Mouse (Mus musculus) lung, embryonic 16.5 days (tissue): ENCODE measurements around the gene Cope. TPM values are rescaled to one million over a fixed set of nuclear protein-coding genes. Genes with fewer than 3 reads are reported as not detected.

Source experiments
- ATAC-seq: fragments of 200-750 bp; cut with Nextera tagmentation; 2 replicates; pipeline ENCODE4 v1.8.0; 2017; ENCODE audit warnings: low read depth, mild to moderate bottlenecking, moderate library complexity
- H3K27ac ChIP-seq: fragments of 300-500 bp; sonication (generic); 2 replicates; pipeline ENCODE4 v1.5.1; 2014; ENCODE audit warnings: mild to moderate bottlenecking, control low read depth, low read length
- H3K27me3 ChIP-seq: fragments of 300-500 bp; sonication (generic); 2 replicates; pipeline ENCODE4 v1.6.1; 2014; ENCODE audit warnings: low read depth, low read length, mixed read lengths; ENCODE audit not compliant: control insufficient read depth, insufficient read depth
- H3K36me3 ChIP-seq: fragments of 300-500 bp; sonication (generic); 2 replicates; pipeline ENCODE4 v1.6.1; 2014; ENCODE audit warnings: low read length; ENCODE audit not compliant: control insufficient read depth, insufficient read depth
- H3K4me1 ChIP-seq: fragments of 300-500 bp; sonication (generic); replicated peaks from 2 replicates; pipeline ENCODE4 v1.6.1; 2014; ENCODE audit warnings: low read length, mixed read lengths; ENCODE audit not compliant: control insufficient read depth, insufficient read depth
- H3K4me2 ChIP-seq: fragments of 300-500 bp; sonication (generic); 2 replicates; pipeline ENCODE4 v1.6.1; 2014; ENCODE audit warnings: low read depth, low read length, control low read depth
- H3K4me3 ChIP-seq: fragments of 300-500 bp; sonication (generic); 2 replicates; pipeline ENCODE4 v1.5.1; 2014; ENCODE audit warnings: mild to moderate bottlenecking, low read length, control low read depth
- H3K9ac ChIP-seq: fragments of 300-500 bp; sonication (generic); 2 replicates; pipeline ENCODE4 v1.6.1; 2014; ENCODE audit warnings: low read length, control low read depth
- H3K9me3 ChIP-seq: fragments of 300-500 bp; sonication (generic); 2 replicates; pipeline ENCODE4 v1.6.1; 2016; ENCODE audit warnings: low read length; ENCODE audit not compliant: control insufficient read depth
- WGBS: fragments of 180-500 bp; shearing (Covaris S2); extraction: QIAGEN DNeasy Blood & Tissue Kit; methylation state at CpG from one replicate; pipeline ENCODE4 v1.1.7; 2014; 5-methylcytosine and 5-hydroxymethylcytosine counted together
- polyA plus RNA-seq: library from polyadenylated mRNA; unstranded; fragments of >200 nt; fragmentation: Nextera tagmentation; extraction: Ambion mirVana; gene quantifications from 2 replicates; pipeline ENCODE4 v1.2.1, GENCODE M21; 2015

Cope gene
- 325 and 349 TPM in 2 replicates for polyA plus RNA-seq

GRCm38 (mm10) chr8:70302358-70302890 is at the start of gene Cope, which contains the start of gene Ddx49:
TSS of gene Cope (plus strand) at chr8:70302518.
TSS of gene Ddx49 (minus strand) at chr8:70302489.
- Histone ChIP-seq H3K27ac (peak within 1 kb of the TSS; percentile 76), H3K9ac (peak within 1 kb of the TSS; percentile 83), H3K27me3 (no peaks in the 10 kb centered on the region), H3K36me3 (peaks cover 24% of the 10 kb centered on the region), H3K4me1 (peaks cover 15% of the 10 kb centered on the region), H3K4me2 (peak within 1 kb of the TSS; percentile 77), H3K4me3 (peak within 1 kb of the TSS; percentile 79), H3K9me3 (no peaks in the 10 kb centered on the region)
- under 1% methylated on average over 40 of the region's 40 CpGs for whole genome bisulfite sequencing
- peak; percentile 93 for ATAC-seq

- no peaks in the 10 kb centered on the region for H3K27me3 ChIP-seq
- H3K36me3 ChIP-seq = peaks cover 49% of the 10 kb centered on the region
- H3K4me3 ChIP-seq = no peak overlapping the region
- no peak overlapping the region for H3K27ac ChIP-seq
- H3K9me3 ChIP-seq = no peaks in the 10 kb centered on the region
- H3K9ac ChIP-seq = no peak overlapping the region
- no peaks in the 10 kb centered on the region for H3K4me1 ChIP-seq
- ATAC-seq = no peak
- WGBS = 79% methylated on average over 1 of the region's 1 CpGs
- no peak overlapping the region for H3K4me2 ChIP-seq
Observed at GRCm38 (mm10) chr8:70254628-70255027, 47.7 kb upstream of the Cope start.

DNA sequence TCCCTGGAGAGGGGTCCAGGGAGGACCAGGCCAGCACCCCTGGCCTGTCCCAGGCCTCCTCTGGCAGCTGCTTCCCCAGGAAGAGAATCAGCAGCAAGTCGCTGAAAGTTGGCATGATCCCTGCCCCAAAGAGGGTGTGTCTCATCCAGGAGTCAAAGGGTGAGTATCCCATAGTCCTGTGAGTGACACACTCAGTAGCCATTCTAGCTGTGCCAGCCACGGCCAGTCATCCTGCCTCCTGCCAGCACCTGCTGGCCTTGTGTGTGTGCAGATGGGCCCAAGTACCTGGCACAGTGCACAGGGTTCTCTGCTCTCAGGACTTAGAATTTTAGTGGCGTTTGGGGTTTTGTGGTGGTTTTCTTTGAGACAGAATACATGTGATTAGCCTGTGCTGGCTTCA is 44.9 kb upstream of the Cope start:
- Histone ChIP-seq H3K36me3 (peaks cover 57% of the 10 kb centered on the region), H3K27me3 (no peaks in the 10 kb centered on the region), H3K9me3 (no peaks in the 10 kb centered on the region), H3K4me2 (no peak overlapping the region), H3K4me1 (no peaks in the 10 kb centered on the region), H3K9ac (no peak overlapping the region), H3K27ac (no peak overlapping the region), H3K4me3 (no peak overlapping the region)
- ATAC-seq = no peak
- WGBS = 73% methylated on average over 3 of the region's 3 CpGs

DNA sequence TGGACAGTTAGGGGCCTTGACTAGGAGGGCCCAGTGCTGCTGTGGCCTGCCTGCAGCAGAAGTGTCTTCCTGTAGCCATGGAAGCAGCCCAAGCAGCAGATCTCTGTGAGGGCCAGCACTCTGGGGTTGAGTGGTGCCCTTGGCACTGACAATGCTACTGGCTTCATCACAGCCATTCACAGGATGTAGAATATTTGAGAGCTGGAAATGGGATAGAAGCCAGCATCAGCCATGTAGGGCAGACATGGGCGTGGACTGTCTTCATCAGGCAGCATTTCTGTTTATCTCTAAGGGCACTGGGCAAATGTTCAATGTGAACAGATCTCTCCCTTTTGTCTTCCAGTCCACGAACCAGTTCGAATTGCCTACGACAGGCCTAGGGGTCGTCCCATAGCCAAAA is 43.7 kb upstream of the Cope start:
- Histone ChIP-seq H3K36me3 (peaks cover 58% of the 10 kb centered on the region), H3K27ac (no peak overlapping the region), H3K4me2 (no peak overlapping the region), H3K4me3 (no peak overlapping the region), H3K4me1 (no peaks in the 10 kb centered on the region), H3K9ac (no peak overlapping the region), H3K9me3 (no peaks in the 10 kb centered on the region), H3K27me3 (no peaks in the 10 kb centered on the region)
- 83% methylated on average over 5 of the region's 5 CpGs for WGBS
- ATAC-seq = peak; percentile 60

DNA sequence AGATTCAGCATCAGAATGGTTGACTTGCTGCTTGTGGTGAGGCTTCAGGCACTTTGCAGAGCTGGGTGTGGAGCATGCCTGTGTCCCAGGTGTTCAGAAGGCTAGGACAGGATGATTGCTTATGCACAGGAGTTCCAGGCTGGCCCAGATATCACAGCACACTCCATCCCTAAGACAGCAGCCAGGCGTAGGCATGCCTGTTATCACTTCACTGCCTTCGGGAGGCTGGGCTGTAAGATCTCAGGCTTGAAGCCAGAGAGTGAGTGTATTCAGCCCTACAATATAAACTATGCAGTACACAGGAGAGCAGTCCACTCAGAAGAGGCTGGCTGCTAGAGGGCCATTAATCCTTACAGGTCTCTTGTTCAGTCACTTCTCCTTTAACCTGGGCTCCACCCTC is 43.3 kb upstream of the Cope start:
- 69% methylated on average over 2 of the region's 2 CpGs for WGBS
- peak; percentile 43; the same call in 1 of the 2 replicates for ATAC-seq
- H3K9ac ChIP-seq = no peak overlapping the region

GRCm38 (mm10) chr8:70267674-70268073 is 34.6 kb upstream of the Cope start:
- Histone ChIP-seq H3K36me3 (peaks cover 25% of the 10 kb centered on the region), H3K4me2 (no peak overlapping the region), H3K9ac (no peak overlapping the region), H3K9me3 (no peaks in the 10 kb centered on the region), H3K27ac (no peak overlapping the region), H3K4me1 (peaks cover 5% of the 10 kb centered on the region), H3K4me3 (no peak overlapping the region), H3K27me3 (no peaks in the 10 kb centered on the region)
- no peak for ATAC-seq
- 77% methylated on average over 3 of the region's 3 CpGs for WGBS

More for the DNA sequence above, 43.3 kb upstream of the Cope start:
- no peaks in the 10 kb centered on the region for H3K4me1 ChIP-seq
- no peak overlapping the region for H3K4me2 ChIP-seq
- no peak overlapping the region for H3K27ac ChIP-seq
- no peaks in the 10 kb centered on the region for H3K9me3 ChIP-seq
- H3K4me3 ChIP-seq = no peak overlapping the region
- no peaks in the 10 kb centered on the region for H3K27me3 ChIP-seq
- H3K36me3 ChIP-seq = peaks cover 58% of the 10 kb centered on the region

DNA sequence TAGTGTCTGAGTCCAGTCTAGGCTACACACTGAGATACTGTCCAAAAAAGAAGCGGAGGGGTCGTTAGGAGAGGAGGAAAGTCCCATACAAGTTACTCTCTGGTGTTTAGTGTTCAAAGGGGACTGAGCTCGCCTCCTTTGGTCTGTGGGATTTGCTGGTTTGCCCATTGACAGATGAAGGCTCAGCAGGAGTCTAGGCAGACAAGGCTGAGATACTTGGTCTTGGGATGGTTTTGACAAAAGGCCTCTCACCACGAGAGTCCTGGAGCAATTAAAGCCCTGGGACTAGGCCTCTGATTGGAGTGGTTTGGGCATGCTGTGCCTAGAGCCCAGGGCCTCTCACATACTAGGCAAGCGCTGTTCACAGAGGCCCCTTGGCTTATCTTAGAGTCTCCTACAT is 34.0 kb upstream of the Cope start:
- WGBS = 54% methylated on average over 5 of the region's 5 CpGs
- Histone ChIP-seq H3K4me2 (no peak overlapping the region), H3K27me3 (no peaks in the 10 kb centered on the region), H3K27ac (peak overlapping the region; percentile 10; the same call in 1 of the 2 replicates), H3K36me3 (peaks cover 19% of the 10 kb centered on the region), H3K4me1 (peaks cover 8% of the 10 kb centered on the region), H3K9ac (no peak overlapping the region), H3K9me3 (no peaks in the 10 kb centered on the region), H3K4me3 (no peak overlapping the region)
- no peak for ATAC-seq

GRCm38 (mm10) chr8:70268799-70269565 is 33.3 kb upstream of the Cope start:
- Histone ChIP-seq H3K4me3 (no peak overlapping the region), H3K9me3 (no peaks in the 10 kb centered on the region), H3K27ac (peak overlapping the region; percentile 62), H3K4me1 (peaks cover 8% of the 10 kb centered on the region), H3K36me3 (peaks cover 12% of the 10 kb centered on the region), H3K4me2 (no peak overlapping the region), H3K9ac (no peak overlapping the region), H3K27me3 (no peaks in the 10 kb centered on the region)
- no peak for ATAC-seq
- WGBS = 39% methylated on average over 11 of the region's 11 CpGs

- Histone ChIP-seq H3K9me3 (no peaks in the 10 kb centered on the region), H3K36me3 (no peaks in the 10 kb centered on the region), H3K27me3 (no peaks in the 10 kb centered on the region), H3K4me3 (no peak overlapping the region), H3K4me2 (no peak overlapping the region), H3K27ac (peak overlapping the region; percentile 14; the same call in 1 of the 2 replicates), H3K9ac (no peak overlapping the region), H3K4me1 (peaks cover 8% of the 10 kb centered on the region)
- WGBS = 45% methylated on average over 3 of the region's 3 CpGs
- ATAC-seq = peak; percentile 45
Observed at GRCm38 (mm10) chr8:70272949-70273348, 29.4 kb upstream of the Cope start.
